Mouse (Mus musculus) lung, postnatal 0 days (tissue): ENCODE results near the gene Olfr54. TPM values are rescaled to one million over a fixed set of nuclear protein-coding genes. Genes with fewer than 3 reads are reported as not detected.

Experiments used
- ATAC-seq: fragments of 200-750 bp; cut with Nextera tagmentation; 2 replicates; pipeline ENCODE4 v1.8.0; 2017; ENCODE audit warnings: moderate library complexity
- DNase-seq: peaks from one replicate; pipeline ENCODE4 v3.0.0-alpha.2; 2016; ENCODE audit warnings: low spot score
- H3K27ac ChIP-seq: fragments of 300-500 bp; sonication (generic); 2 replicates; pipeline ENCODE4 v1.5.1; 2014; ENCODE audit warnings: antibody characterized with exemption, mild to moderate bottlenecking, low read length, mixed read lengths
- H3K27me3 ChIP-seq: fragments of 300-500 bp; sonication (generic); replicated peaks from 2 replicates; pipeline ENCODE4 v1.6.1; 2014; ENCODE audit warnings: low read length, mixed read lengths; ENCODE audit not compliant: insufficient read depth
- H3K36me3 ChIP-seq: fragments of 300-500 bp; sonication (generic); 2 replicates; pipeline ENCODE4 v1.6.1; 2014; ENCODE audit warnings: low read length, mixed read lengths; ENCODE audit not compliant: insufficient read depth
- H3K4me1 ChIP-seq: fragments of 300-500 bp; sonication (generic); 2 replicates; pipeline ENCODE4 v1.6.1; 2014; ENCODE audit warnings: antibody characterized with exemption, low read depth, low read length, mixed read lengths; ENCODE audit not compliant: insufficient read depth
- H3K4me2 ChIP-seq: fragments of 300-500 bp; sonication (generic); replicated peaks from 2 replicates; pipeline ENCODE4 v1.6.1; 2014; ENCODE audit warnings: low read depth, mild to moderate bottlenecking, low read length, moderate library complexity, mixed read lengths
- H3K4me3 ChIP-seq: fragments of 300-500 bp; sonication (generic); 2 replicates; pipeline ENCODE4 v1.5.1; 2014; ENCODE audit warnings: low read depth, low read length
- H3K9ac ChIP-seq: fragments of 300-500 bp; sonication (generic); replicated peaks from 2 replicates; pipeline ENCODE4 v1.6.1; 2014; ENCODE audit warnings: low read depth, mild to moderate bottlenecking
- H3K9me3 ChIP-seq: fragments of 300-500 bp; sonication (generic); 2 replicates; pipeline ENCODE4 v1.6.1; 2016; ENCODE audit warnings: low read length, mixed read lengths
- CTCF ChIP-seq: IDR thresholded peaks from 2 replicates; pipeline ENCODE4 v1.5.1; 2016; ENCODE audit warnings: antibody characterized with exemption, mild to moderate bottlenecking
- EP300 ChIP-seq: IDR thresholded peaks from 2 replicates; pipeline ENCODE4 v1.6.1; 2016; ENCODE audit warnings: antibody characterized with exemption, mild to moderate bottlenecking, control low read depth
- WGBS: fragments of 180-500 bp; shearing (Covaris S2); extraction: QIAGEN DNeasy Blood & Tissue Kit; methylation state at CpG from one replicate; pipeline ENCODE4 v1.1.7; 2014; 5-methylcytosine and 5-hydroxymethylcytosine counted together
- polyA plus RNA-seq: library from polyadenylated mRNA; unstranded; fragments of >200 nt; fragmentation: Nextera tagmentation; extraction: Ambion mirVana; gene quantifications from 2 replicates; pipeline ENCODE4 v1.2.1, GENCODE M21; 2015

Gene Olfr54
- polyA plus RNA-seq, 1 experiment from 2014 or later, result not detected

DNA sequence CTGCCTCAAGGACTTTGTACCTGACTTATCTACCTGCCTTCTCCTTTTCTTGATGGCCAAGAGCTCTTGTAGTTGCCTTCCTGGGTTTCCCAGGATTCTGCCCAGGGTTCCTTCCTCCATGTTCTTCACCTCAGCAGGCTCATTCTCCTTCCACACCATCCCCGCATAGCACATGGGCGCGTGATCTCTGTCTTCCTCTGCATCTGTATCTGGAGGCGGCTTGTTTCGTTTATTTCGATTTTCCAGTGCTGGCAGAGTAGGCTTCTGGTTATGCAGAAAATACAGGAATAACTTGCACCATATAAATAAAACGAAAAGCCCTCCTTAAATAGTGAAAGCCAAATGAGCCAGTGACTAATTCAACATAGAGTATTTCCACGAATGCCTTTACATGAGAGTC, 49.8 kb downstream of the Olfr54 start:
- Histone ChIP-seq H3K27ac (no peak overlapping the region), H3K27me3 (no peaks in the 10 kb centered on the region), H3K9ac (no peak overlapping the region), H3K4me3 (no peak overlapping the region), H3K9me3 (no peaks in the 10 kb centered on the region), H3K4me2 (no peak overlapping the region), H3K4me1 (no peaks in the 10 kb centered on the region; the same call in 1 of the 2 replicates), H3K36me3 (no peaks in the 10 kb centered on the region)
- DNase-seq (no peak), ATAC-seq (no peak)
- 91% methylated on average over 8 of the region's 8 CpGs for WGBS
- TF ChIP-seq EP300 (no peak), CTCF (no peak)

Other genes starting within 250 kb of the Olfr54 start
- 4.2 and 4.7 TPM in 2 replicates for gene Zfp354c, start 186.5 kb upstream of the Olfr54 start, polyA plus RNA-seq
- gene Zfp879, start 172.7 kb upstream of the Olfr54 start, polyA plus RNA-seq, result 0.43 and 0.51 TPM in 2 replicates
- 0.10 and 0.17 TPM in 2 replicates for gene Grm6, start 163.6 kb upstream of the Olfr54 start, polyA plus RNA-seq
- 1.9 and 2.0 TPM in 2 replicates for gene Zfp454, start 126.6 kb upstream of the Olfr54 start, polyA plus RNA-seq
- 3.3 and 3.7 TPM in 2 replicates for gene Zfp2, start 98.1 kb upstream of the Olfr54 start, polyA plus RNA-seq
- 1.1 TPM in 2 replicates for gene Zfp354b, start 82.6 kb upstream of the Olfr54 start, polyA plus RNA-seq
- gene 4933414I15Rik, start 70.5 kb upstream of the Olfr54 start, polyA plus RNA-seq, result not detected in 2 replicates
- not detected in 2 replicates for gene Prop1, start 60.5 kb upstream of the Olfr54 start, polyA plus RNA-seq
- gene Olfr1378, start 47.7 kb upstream of the Olfr54 start, polyA plus RNA-seq, result not detected in 2 replicates
- not detected in 2 replicates for gene Olfr1377, start 32.3 kb upstream of the Olfr54 start, polyA plus RNA-seq
- gene Olfr51, start 10.6 kb upstream of the Olfr54 start, polyA plus RNA-seq, result not detected in 2 replicates
- not detected in 2 replicates for gene Olfr1375, start 33.9 kb downstream of the Olfr54 start, polyA plus RNA-seq
- gene Zfp354a, start 45.0 kb downstream of the Olfr54 start, polyA plus RNA-seq, result 5.7 and 5.9 TPM in 2 replicates
- gene Gm12569, start 206.2 kb downstream of the Olfr54 start, polyA plus RNA-seq, result not detected in 2 replicates
- 93.4 and 101 TPM in 2 replicates for gene Clk4, start 247.5 kb downstream of the Olfr54 start, polyA plus RNA-seq
- gene BC049762, start 248.8 kb downstream of the Olfr54 start, polyA plus RNA-seq, result 0.71 and 0.72 TPM in 2 replicates